Mouse (Mus musculus): ENCODE results near the gene Tmtc1. TPM values are rescaled to one million over a fixed set of nuclear protein-coding genes. Genes with fewer than 3 reads are reported as not detected.

Tmtc1 gene
- 0.12 to 0.63 TPM (median 0.22 TPM) in 3 of 4 replicates, not detected in the other for total RNA-seq (2023)

DNA sequence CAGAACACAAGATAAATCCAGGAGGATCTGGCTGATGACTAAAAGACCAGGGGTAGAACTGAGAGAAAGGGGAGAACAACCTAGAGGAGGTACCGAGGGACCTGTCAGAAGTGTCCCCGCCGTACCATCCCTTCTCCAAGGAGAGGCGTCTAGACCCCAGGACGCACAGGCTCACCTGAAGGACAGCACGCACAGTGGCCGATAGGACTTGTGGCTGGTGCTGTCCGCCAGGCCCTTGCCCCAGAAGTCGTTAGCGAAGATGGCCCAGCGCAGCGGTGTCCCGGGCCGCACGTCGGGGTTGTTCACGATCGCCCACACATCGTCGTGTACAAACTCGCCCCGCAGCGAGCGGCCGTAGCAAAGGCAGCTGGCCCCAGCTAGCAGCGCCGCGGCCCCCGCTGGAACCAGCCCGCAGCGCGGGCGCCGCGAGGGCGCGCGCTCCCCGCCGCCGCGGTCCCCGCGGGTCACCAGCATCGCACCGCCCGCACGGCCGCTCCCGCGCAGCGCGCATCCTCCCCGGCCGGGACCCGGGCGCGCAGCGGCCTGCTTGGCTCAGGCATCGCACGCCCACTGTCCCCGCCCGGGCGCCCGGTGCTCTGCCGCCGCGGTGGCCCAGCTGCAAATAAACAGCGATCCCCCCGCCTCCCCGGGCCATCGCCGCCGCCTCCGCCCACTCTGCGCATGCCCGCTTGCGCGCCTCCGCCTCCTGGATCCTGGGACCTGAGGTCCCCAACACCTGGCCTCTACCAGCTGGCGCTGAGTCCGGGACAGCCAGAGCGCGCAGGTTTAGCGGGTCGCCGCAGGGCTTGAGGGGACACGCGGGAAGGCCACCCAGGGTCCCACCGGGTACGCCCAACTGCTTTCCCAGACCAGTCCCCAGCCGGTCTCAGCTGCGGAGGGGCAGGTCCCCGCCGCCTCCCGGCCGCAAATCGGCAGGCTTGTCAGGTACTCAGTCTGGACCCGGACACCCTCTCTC lies at the start of gene Tmtc1:
Gene Tmtc1 (minus strand): TSS at position 664 of the 976 bp plus-strand sequence.

DNA sequence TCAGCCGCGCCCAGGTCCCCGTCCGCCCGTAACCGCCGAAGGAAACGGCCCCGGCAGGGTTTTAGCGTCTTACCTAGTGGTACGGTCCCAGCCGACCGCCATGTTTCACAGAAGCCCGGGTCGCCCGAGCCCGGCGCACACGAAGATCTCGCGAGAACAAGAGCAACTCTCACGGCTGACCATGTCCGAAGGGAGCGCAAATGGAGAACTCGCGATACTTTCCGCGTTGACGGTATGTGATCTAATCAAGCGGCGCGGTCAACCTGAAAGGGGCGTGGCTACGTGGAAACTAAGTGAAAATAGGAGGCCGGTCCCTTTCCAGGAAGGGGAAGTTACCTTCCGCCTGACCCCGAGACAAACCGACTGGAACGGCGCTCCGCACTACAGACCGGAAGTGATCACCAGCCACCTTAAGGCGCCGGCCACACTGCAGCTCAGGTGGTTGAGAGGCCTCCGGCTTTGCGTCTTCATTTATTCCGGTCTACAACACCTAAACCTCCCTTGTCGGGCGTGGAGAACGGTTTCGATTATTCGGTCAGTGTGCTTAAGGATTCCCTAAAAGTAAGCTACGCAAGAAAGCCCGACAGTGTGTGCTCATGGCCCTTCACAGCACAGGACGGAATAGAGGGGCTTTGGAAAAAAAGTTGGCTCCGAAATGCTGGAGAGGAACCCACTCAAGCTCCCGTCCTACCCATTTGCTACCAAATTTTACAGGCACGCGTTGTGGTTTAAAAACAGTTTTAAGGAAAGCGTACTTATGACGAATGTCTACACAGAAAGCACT lies 232.1 kb downstream of the Tmtc1 start, which contains the start of gene Ergic2:
Gene Ergic2 (minus strand): TSS at position 478 of the 784 bp plus-strand sequence.

Other genes with a start within 250 kb of the Tmtc1 start
- gene Ergic2, start 232.0 kb downstream of the Tmtc1 start, total RNA-seq (2023), result 116 to 147 TPM (median 122 TPM) in 4 replicates